Mouse (Mus musculus): ENCODE data around the gene Dus1l.
"Not testable (repeated sequence)": the region's sequence is repeated elsewhere in the genome, so short reads cannot be mapped to it uniquely, and the experiment has no call there.

Gene Dus1l

GRCm38 (mm10) chr11:120777123-120777522 lies 19.1 kb downstream of the Dus1l start:
- in situ Hi-C loops (cut with MseI, MboI): loop anchor here (5.0 kb wide), 1 partner anchor 50 kb away; the partner anchor contains the start of gene Dcxr (in 2 of the 2)

GRCm38 (mm10) chr11:120775774-120776469 lies 20.3 kb downstream of the Dus1l start:
- in situ Hi-C loops (cut with MseI, MboI): loop anchor here (5.0 kb wide), 1 partner anchor 49 kb away; the partner anchor contains the start of gene Dcxr (in 2 of the 2)

GRCm38 (mm10) chr11:120773463-120774190 lies 22.6 kb downstream of the Dus1l start:
- in situ Hi-C loops (cut with MseI, MboI): no loop called here

- in situ Hi-C loops (cut with MseI, MboI): no loop called here
Observed at GRCm38 (mm10) chr11:120772749-120773148, 23.5 kb downstream of the Dus1l start.

- in situ Hi-C loops (cut with MseI, MboI): no loop called here
Observed at GRCm38 (mm10) chr11:120768206-120768605, 28.0 kb downstream of the Dus1l start.

- in situ Hi-C loops (cut with MseI, MboI): not testable (repeated sequence)
Observed at GRCm38 (mm10) chr11:120767023-120767422, 29.2 kb downstream of the Dus1l start.

- in situ Hi-C loops (cut with MseI, MboI): not testable (repeated sequence)
Observed at GRCm38 (mm10) chr11:120763121-120763999, 32.8 kb downstream of the Dus1l start.

GRCm38 (mm10) chr11:120762672-120763041 lies 33.5 kb downstream of the Dus1l start, which contains the start of gene Hmga1b:
Hmga1b (plus strand) TSS chr11:120762794.
- in situ Hi-C loops (cut with MseI, MboI): not testable (repeated sequence)

GRCm38 (mm10) chr11:120761811-120762671 lies 34.2 kb downstream of the Dus1l start:
- in situ Hi-C loops (cut with MseI, MboI): no loop called here

- in situ Hi-C loops (cut with MseI, MboI): no loop called here
Observed at GRCm38 (mm10) chr11:120760236-120760635, 36.0 kb downstream of the Dus1l start.

- in situ Hi-C loops (cut with MseI, MboI): no loop called here
Observed at GRCm38 (mm10) chr11:120751606-120752005, 44.6 kb downstream of the Dus1l start.

GRCm38 (mm10) chr11:120749430-120749829 lies 46.8 kb downstream of the Dus1l start:
- in situ Hi-C loops (cut with MseI, MboI): no loop called here

- in situ Hi-C loops (cut with MseI, MboI): no loop called here
Observed at GRCm38 (mm10) chr11:120747974-120748373, 48.2 kb downstream of the Dus1l start.

- in situ Hi-C loops (cut with MseI, MboI): no loop called here
Observed at GRCm38 (mm10) chr11:120744121-120744701, 52.0 kb downstream of the Dus1l start.

- in situ Hi-C loops (cut with MseI, MboI): no loop called here
Observed at GRCm38 (mm10) chr11:120740981-120741380, 55.2 kb downstream of the Dus1l start.

All from mouse trophoblast stem cell (cell line).